Mouse (Mus musculus): ENCODE results near the gene Cdc37l1.

The Cdc37l1 gene

GRCm38 (mm10) chr19:29049401-29050075, 59.4 kb downstream of the Cdc37l1 start:
- no peak for DNase-seq

GRCm38 (mm10) chr19:29050186-29050980, 60.2 kb downstream of the Cdc37l1 start:
- no peak for DNase-seq

GRCm38 (mm10) chr19:29052786-29053185, 62.6 kb downstream of the Cdc37l1 start:
- no peak for DNase-seq

- no peak for DNase-seq
Measured at GRCm38 (mm10) chr19:29054594-29054993, 64.4 kb downstream of the Cdc37l1 start.

- DNase-seq, result no peak
Measured at GRCm38 (mm10) chr19:29055469-29055868, 65.3 kb downstream of the Cdc37l1 start.

- DNase-seq, result no peak
Measured at GRCm38 (mm10) chr19:29058741-29059140, 68.6 kb downstream of the Cdc37l1 start.

GRCm38 (mm10) chr19:29059688-29060087, 69.5 kb downstream of the Cdc37l1 start:
- no peak for DNase-seq

GRCm38 (mm10) chr19:29060299-29060698, 70.1 kb downstream of the Cdc37l1 start:
- no peak for DNase-seq

GRCm38 (mm10) chr19:29063009-29063408, 72.9 kb downstream of the Cdc37l1 start:
- DNase-seq, result no peak

- peak; percentile 90 for DNase-seq
Measured at GRCm38 (mm10) chr19:29063577-29064363, 73.6 kb downstream of the Cdc37l1 start.

- peak; percentile 24 for DNase-seq
Measured at GRCm38 (mm10) chr19:29064451-29065102, 74.4 kb downstream of the Cdc37l1 start.

GRCm38 (mm10) chr19:29066981-29067471, 76.9 kb downstream of the Cdc37l1 start:
- DNase-seq, result peak; percentile 56

- DNase-seq, result no peak
Measured at GRCm38 (mm10) chr19:29069195-29069594, 79.0 kb downstream of the Cdc37l1 start.

GRCm38 (mm10) chr19:29074802-29075201, 84.7 kb downstream of the Cdc37l1 start:
- no peak for DNase-seq

All from cerebellum, adult 9-11 months (tissue).